Mouse (Mus musculus): ENCODE measurements around the gene Thy1.

Gene Thy1

GRCm38 (mm10) chr9:44067241-44067959 is 24.2 kb downstream of the Thy1 start:
- peak; percentile 38 for DNase-seq (ENCODE audit: low read depth, low spot score)

- DNase-seq (ENCODE audit: low read depth, low spot score), result peak; percentile 23
Measured at GRCm38 (mm10) chr9:44067960-44068330, 24.8 kb downstream of the Thy1 start.

DNA sequence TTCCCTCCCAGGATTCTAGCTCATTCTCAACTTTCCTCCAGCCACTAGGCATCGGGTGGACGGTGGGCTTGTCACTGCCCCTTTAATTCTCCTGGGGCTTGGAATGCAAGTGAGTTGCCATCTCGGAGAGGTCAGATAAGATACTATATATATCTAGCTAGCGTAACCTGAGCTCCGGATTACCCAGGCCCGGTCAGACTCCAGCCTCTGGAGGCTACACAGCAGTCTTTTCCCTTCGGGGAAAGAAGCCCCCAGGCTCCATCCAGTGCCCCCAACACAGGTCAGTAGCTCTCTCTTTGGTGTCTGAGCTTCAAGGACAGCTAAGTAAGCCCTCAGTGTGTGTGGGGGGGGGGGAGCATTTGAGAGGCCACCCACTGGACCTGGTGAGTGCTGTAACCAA is 26.1 kb downstream of the Thy1 start:
- no peak for DNase-seq (ENCODE audit: low read depth, low spot score)

DNA sequence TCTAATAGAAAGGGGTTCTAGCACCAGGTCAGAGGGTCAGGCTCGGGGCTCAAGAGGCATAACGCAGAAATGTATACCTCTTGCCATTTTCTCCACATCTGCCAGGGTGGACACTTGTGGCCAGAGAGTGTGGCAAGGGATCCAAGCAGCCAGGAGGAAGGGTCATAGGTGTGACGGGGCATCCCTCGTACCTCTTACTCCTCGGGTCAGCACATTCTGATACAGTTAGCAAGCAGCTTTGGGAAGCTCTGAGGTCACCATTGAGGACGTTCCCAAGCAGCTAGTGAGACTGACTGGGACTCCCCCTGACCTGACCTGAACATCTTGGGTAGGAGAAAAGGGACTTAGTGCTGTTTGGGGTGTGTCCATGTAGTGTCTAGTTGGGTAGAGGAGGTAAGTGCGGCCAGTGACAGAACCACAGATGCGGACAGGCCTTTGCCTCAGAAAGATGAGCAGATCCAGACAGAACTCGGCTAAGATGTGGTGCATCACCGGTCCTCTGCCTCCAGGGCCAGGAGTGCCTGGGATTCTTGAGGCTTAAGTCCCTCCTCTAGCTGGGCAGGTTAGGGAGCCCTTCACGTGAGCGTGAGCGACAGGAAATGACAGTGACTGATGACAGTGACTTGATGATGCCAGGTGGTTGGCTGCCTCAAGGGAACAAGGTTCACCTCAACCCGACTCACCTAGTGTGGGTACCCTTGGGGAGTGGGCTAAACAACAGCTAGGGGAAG is 27.1 kb downstream of the Thy1 start:
- no peak for DNase-seq (ENCODE audit: low read depth, low spot score)

DNA sequence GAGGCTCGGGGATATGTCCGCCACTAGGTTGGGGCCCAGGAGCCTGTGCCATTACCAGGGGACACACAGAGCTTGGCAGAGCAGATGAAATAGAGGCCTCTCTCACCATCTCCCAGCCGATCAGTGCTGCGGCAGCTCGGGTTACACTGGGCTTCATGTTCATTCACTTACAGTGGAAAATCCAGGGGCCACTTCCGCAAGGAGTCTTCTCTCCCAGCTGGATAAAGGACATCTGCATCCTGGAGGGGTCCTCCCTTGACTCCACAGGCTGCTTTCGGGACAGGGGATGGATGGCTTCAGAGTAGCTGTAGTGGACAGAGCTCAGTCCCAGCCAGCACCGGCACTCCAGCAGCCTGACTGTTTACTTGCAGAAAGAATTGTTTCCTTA is 27.7 kb downstream of the Thy1 start:
- no peak for DNase-seq (ENCODE audit: low read depth, low spot score)

DNA sequence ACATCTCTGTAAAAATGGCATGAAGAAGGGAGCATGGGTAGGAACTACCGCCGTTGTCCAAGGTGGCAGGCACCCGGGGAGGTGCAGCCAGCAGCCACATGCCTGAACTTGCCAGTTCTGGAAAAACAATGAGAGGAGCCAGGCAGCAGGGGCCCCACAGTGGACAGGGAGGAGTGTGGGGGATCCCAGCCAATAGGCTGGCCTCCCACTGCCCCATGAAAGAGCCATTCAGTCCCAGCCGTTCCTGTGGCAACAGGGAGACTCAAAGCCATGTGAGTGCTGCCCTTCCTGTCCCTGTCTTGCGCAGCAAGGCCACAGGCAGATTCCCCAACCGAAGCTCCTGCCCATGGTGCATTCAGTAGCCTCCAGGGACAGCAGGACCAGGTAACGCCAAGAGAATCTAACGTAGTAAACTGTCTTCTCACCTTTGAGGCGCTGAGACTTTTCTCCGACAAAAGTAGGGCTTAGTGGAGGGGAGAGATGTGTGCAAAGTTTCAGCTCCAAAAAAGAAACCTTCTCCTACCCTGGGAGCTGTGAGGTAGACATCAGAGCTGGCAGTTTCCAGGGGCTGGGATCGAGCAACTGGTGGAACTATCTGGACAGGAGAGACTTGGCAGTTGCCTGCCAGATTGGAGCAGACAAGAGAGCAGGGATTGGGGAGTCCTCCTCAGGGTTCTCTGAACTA is 28.9 kb downstream of the Thy1 start:
- DNase-seq (ENCODE audit: low read depth, low spot score), result no peak

GRCm38 (mm10) chr9:44072599-44072915 is 29.4 kb downstream of the Thy1 start:
- no peak for DNase-seq (ENCODE audit: low read depth, low spot score)

- DNase-seq (ENCODE audit: low read depth, low spot score), result no peak
Measured at GRCm38 (mm10) chr9:44073115-44073514, 29.9 kb downstream of the Thy1 start.

DNA sequence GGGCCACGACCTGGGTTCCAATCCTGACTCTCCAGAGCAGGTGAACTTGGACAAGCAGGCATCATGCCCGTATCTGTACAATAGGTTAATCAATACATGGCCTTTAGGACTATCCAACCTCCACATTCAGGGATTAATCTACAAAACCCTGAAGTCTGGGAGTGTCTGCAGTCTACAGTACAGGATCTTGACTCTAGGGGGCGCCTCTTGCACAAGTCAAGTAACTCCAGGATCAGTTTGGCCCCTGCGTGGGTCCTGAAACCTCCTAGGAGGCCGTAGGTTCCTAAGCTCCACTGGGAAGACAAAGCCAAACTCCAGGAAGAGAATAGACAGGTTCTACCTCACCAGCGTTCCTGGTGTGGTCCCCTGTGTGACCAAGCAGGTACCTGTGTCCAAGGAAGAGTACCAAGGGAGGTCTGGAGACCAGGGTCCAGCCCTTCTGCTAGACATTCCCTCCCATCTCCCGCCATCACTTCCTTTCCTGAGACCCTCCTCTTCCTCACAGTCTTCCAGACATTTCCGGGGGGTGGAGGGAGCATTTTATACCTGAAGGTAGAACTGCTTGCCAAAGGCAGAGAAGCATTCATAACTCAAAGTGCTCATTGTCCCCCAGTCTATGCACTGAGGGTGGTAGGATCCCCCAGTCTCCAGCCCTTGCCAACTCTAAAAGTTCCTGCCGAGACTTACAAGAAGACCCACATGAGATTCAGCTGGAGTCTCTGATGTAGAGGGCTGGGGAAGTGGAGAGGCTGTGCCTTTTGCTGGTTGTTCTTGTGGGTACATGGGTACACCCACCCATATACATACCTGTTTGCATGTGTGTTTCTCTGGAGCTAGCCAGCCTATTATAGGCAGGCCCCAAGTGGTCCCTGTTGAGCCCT is 31.5 kb downstream of the Thy1 start:
- DNase-seq (ENCODE audit: low read depth, low spot score), result peak; percentile 91

GRCm38 (mm10) chr9:44075276-44075995 is 32.3 kb downstream of the Thy1 start:
- no peak for DNase-seq (ENCODE audit: low read depth, low spot score)

DNA sequence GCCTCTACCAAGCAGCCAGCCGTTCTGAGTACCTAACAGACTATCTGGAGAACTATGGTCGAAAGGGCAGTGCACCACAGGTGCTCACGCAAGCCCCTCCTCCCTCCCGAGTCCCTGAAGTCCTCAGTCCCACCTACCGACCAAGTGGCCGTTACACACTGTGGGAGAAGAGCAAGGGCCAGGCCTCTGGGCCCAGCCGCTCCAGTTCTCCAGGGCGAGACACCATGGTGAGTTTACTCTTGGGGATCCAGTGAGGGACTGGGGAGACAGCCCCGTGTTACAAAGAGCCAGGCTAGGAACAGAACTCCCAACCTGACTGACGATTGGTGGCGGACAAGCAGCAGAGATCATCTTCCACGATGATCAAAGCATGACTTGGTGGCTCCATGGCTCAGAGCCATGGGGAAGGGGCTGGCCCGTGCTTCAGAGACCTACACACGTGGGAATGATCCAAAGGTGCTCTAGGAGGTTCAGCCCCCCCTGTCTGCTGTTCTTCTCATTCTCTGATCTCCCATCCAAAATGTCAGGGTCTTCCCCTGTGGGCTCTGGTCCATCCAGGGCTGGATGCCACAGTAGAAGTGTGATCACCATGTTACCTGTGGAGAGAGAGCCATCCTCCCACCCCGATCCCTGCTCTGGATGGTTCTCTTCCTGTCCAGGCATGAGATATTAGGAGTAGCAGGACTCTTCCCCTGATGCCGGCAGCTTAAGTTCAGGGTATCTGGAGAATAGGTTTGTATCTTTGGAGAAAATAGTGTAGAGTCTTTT is 33.0 kb downstream of the Thy1 start:
- DNase-seq (ENCODE audit: low read depth, low spot score), result no peak

DNA sequence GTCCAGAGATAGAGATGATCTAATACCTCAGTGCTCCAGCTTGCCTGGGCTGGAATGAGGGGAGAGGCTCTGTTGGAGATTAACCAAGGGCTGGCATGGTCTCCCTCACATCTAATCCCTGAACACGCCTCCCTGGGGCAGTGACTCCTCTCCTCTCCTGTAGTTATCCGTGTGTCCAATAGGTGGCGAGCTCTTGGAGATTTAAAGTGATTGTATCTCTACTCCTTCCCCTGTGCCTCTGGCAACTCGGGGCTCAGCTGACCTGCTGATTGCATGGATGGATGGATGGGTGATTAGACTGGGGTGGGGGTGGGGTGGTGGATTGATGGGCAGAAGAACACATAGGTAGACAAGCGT is 33.6 kb downstream of the Thy1 start:
- DNase-seq (ENCODE audit: low read depth, low spot score), result peak; percentile 80

DNA sequence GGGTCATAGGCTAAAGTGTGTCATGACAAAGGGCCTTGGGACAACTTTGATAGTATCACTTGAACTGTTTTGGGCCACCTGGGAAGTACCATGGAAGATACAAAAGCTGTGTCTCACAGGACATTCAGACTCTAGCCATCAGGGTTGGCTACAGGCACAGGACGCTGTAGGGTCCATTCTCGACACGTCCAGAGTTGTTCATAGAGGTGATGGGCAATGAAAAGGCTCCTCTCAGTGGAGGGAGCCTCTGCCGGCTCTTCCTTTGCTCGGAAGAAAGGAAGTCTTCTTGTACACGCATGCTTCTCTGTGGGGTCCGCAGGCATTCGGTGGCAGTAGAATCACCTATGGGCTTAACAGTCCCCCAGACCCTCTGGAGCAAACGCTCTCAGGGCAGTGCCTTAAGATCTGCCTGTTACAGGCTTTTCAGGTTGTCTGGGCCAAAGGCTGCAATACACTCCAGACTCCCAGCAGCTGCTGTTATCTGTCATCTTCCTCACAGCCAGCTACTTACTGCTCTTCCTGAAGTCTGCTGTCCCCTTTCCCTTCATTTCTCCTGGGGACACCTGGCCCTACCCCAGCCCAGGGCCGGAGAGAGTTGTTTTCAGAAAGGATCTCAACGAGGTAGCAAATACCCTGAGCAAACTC is 34.2 kb downstream of the Thy1 start:
- DNase-seq (ENCODE audit: low read depth, low spot score), result no peak

GRCm38 (mm10) chr9:44078136-44078797 is 35.1 kb downstream of the Thy1 start:
- no peak for DNase-seq (ENCODE audit: low read depth, low spot score)

DNA sequence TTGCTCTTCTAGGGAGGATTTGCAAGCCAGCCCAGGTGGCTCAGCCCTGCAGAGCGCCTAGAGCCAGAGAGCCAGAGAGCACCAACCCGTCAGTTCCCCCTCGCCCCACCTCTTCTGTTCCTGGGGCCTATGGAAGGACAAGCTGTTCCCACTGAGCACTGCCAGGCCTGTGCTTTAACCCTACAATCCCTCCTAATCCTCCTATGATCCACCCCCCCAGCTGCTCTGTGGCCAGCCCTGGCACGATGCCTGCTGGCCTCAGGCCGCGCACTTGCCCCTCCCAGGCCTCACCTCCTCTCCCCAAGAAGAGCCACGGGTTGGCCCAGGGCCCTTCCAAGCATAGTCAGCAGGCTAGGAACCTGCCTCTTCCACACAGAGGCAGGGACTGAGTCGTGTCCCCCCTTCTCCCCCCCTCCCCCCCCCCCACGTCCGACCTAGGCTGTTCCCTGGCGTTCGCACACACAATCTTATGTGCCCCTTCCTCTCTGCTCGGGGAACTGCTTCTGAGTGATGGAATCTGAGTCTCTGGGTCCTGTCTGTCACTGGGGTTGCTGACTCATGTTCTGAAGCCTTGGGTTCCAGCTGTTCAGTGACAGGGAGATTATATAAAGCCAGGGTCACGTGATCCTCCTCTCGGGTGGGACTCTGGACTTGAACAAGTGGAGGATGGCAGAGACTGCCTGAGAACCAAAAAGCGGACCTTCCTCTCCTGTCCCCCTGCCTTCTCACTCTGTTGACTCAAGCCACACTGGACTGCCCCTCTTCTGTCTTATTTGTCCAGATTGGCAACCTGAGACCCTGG is 36.0 kb downstream of the Thy1 start:
- DNase-seq (ENCODE audit: low read depth, low spot score), result no peak

DNA sequence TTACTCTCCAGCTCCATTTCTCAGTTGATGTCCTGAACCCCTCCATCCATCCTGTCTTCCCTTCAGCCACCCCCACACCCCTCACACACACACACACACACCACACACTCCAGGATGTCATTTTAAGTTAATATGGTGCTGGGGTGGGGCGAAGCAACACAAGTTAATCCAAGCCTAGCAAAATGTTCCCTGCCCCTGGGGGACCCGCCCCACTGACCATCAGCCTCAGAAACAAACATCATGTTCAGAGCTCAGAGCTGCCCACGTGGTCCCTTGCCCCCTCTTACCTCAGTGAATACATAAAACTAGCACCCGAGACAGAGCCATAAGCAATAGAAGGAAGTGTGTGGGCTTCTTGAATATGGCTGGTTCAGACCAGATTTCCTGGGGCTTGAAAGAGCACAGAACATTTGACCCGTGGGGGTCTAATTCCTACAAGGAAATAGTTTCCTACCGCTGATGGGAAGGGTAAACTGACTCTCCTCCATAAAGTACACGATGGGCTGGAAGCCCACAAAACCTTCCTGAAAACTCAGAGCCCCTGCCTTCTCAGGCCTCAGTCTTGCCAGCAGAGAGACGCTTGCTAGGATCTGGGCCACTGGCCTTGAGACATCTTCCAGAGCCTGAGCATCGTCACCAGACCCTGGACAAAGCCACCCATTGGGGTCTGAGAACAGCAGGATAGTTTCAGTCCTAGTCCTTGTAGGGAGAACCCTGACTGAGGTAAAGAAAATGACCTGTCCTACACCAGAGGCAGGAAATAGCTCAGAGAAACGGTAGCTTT is 37.0 kb downstream of the Thy1 start:
- DNase-seq (ENCODE audit: low read depth, low spot score), result no peak

GRCm38 (mm10) chr9:44080953-44081352 is 37.8 kb downstream of the Thy1 start:
- no peak for DNase-seq (ENCODE audit: low read depth, low spot score)

GRCm38 (mm10) chr9:44081581-44081980 is 38.4 kb downstream of the Thy1 start:
- DNase-seq (ENCODE audit: low read depth, low spot score), result no peak
